Mouse (Mus musculus) heart, embryonic 11.5 days (tissue): ENCODE measurements around the gene Eme1. TPM values are rescaled to one million over a fixed set of nuclear protein-coding genes. Genes with fewer than 3 reads are reported as not detected.

Experiments used
- ATAC-seq: fragments of 200-750 bp; cut with Nextera tagmentation; replicated peaks from 2 replicates; pipeline ENCODE4 v1.8.0; 2017; ENCODE audit warnings: moderate library complexity; ENCODE audit not compliant: insufficient number of reproducible peaks, low FRiP score, low TSS enrichment
- H3K27ac ChIP-seq: fragments of 300-500 bp; sonication (generic); 2 replicates; pipeline ENCODE4 v1.5.1; 2014; ENCODE audit warnings: mild to moderate bottlenecking, low read depth, low read length
- H3K27me3 ChIP-seq: fragments of 300-500 bp; sonication (generic); 2 replicates; pipeline ENCODE4 v1.6.1; 2014; ENCODE audit warnings: mild to moderate bottlenecking, low read length, mixed read lengths; ENCODE audit not compliant: control insufficient read depth, insufficient read depth
- H3K36me3 ChIP-seq: fragments of 300-500 bp; sonication (generic); 2 replicates; pipeline ENCODE4 v1.6.1; 2014; ENCODE audit warnings: mild to moderate bottlenecking, low read length, moderate library complexity, mixed read lengths; ENCODE audit not compliant: control insufficient read depth, insufficient read depth
- H3K4me1 ChIP-seq: fragments of 300-500 bp; sonication (generic); 2 replicates; pipeline ENCODE4 v1.6.1; 2014; ENCODE audit warnings: low read length; ENCODE audit not compliant: control insufficient read depth, insufficient read depth
- H3K4me2 ChIP-seq: fragments of 300-500 bp; sonication (generic); 2 replicates; pipeline ENCODE4 v1.6.1; 2014; ENCODE audit warnings: mild to moderate bottlenecking, moderate library complexity
- H3K4me3 ChIP-seq: fragments of 300-500 bp; sonication (generic); 2 replicates; pipeline ENCODE4 v1.5.1; 2014; ENCODE audit warnings: low read depth, low read length
- H3K9ac ChIP-seq: fragments of 300-500 bp; sonication (generic); 2 replicates; pipeline ENCODE4 v1.6.1; 2014; ENCODE audit warnings: mild to moderate bottlenecking, low read depth, low read length, moderate library complexity
- H3K9me3 ChIP-seq: fragments of 300-500 bp; sonication (generic); replicated peaks from 2 replicates; pipeline ENCODE4 v1.6.1; 2016; ENCODE audit warnings: low read length; ENCODE audit not compliant: control insufficient read depth
- WGBS: fragments of 180-500 bp; shearing (Covaris S2); extraction: QIAGEN DNeasy Blood & Tissue Kit; methylation state at CpG from one replicate; pipeline ENCODE4 v1.1.7; 2014; ENCODE audit not compliant: insufficient replicate concordance; 5-methylcytosine and 5-hydroxymethylcytosine counted together
- polyA plus RNA-seq: library from polyadenylated mRNA; unstranded; fragments of >200 nt; fragmentation: Nextera tagmentation; extraction: Ambion mirVana; gene quantifications from 2 replicates; pipeline ENCODE4 v1.2.1, GENCODE M21; 2014

The Eme1 gene
- polyA plus RNA-seq, 1 experiment from 2014 or later: 17.9 TPM

GRCm38 (mm10) chr11:94597319-94597718 lies 56.4 kb downstream of the Eme1 start:
- no peak overlapping the region for H3K4me2 ChIP-seq

GRCm38 (mm10) chr11:94596311-94596852 lies 57.4 kb downstream of the Eme1 start:
- H3K9ac ChIP-seq: no peak overlapping the region
- 68% methylated on average over 7 of the region's 7 CpGs for WGBS
- H3K9me3 ChIP-seq: no peaks in the 10 kb centered on the region
- no peaks in the 10 kb centered on the region for H3K36me3 ChIP-seq
- H3K27me3 ChIP-seq: no peaks in the 10 kb centered on the region
- H3K4me3 ChIP-seq: no peak overlapping the region
- ATAC-seq: no peak
- H3K4me2 ChIP-seq: no peak overlapping the region
- no peak overlapping the region for H3K27ac ChIP-seq
- H3K4me1 ChIP-seq: peaks cover 9% of the 10 kb centered on the region; the same call in 1 of the 2 replicates

More at GRCm38 (mm10) chr11:94597319-94597718, 56.4 kb downstream of the Eme1 start:
- H3K9ac ChIP-seq: no peak overlapping the region
- no peaks in the 10 kb centered on the region for H3K36me3 ChIP-seq
- no peaks in the 10 kb centered on the region for H3K27me3 ChIP-seq
- no peak overlapping the region for H3K27ac ChIP-seq
- H3K4me1 ChIP-seq: peaks cover 8% of the 10 kb centered on the region; the same call in 1 of the 2 replicates
- WGBS: 89% methylated on average over 4 of the region's 4 CpGs
- ATAC-seq: no peak
- no peak overlapping the region for H3K4me3 ChIP-seq
- H3K9me3 ChIP-seq: no peaks in the 10 kb centered on the region

Other genes with a start within 250 kb of the Eme1 start
- gene Cacna1g, start 179.8 kb downstream of the Eme1 start, polyA plus RNA-seq: 2.7 and 4.3 TPM in 2 replicates
- gene Spata20, start 167.8 kb downstream of the Eme1 start, polyA plus RNA-seq: 0.15 TPM in 1 of 2 replicates, not detected in the other
- gene Epn3, start 154.0 kb downstream of the Eme1 start, polyA plus RNA-seq: 8.2 and 9.1 TPM in 2 replicates
- gene Mycbpap, start 132.2 kb downstream of the Eme1 start, polyA plus RNA-seq: 9.1 and 9.9 TPM in 2 replicates
- 2.6 and 4.6 TPM in 2 replicates for gene Rsad1, start 104.7 kb downstream of the Eme1 start, polyA plus RNA-seq
- 0.21 TPM in 1 of 2 replicates, not detected in the other for gene Chad, start 88.9 kb downstream of the Eme1 start, polyA plus RNA-seq
- 4.3 and 4.7 TPM in 2 replicates for gene Acsf2, start 52.1 kb downstream of the Eme1 start, polyA plus RNA-seq
- 137 and 170 TPM in 2 replicates for gene Lrrc59, start 24.2 kb downstream of the Eme1 start, polyA plus RNA-seq
- gene Mrpl27, start 197 bp downstream of the Eme1 start, polyA plus RNA-seq: 128 and 136 TPM in 2 replicates
- 9.0 and 11.9 TPM in 2 replicates for gene Xylt2, start 23.6 kb upstream of the Eme1 start, polyA plus RNA-seq
- gene Gm11541, start 50.5 kb upstream of the Eme1 start, polyA plus RNA-seq: not detected in 2 replicates
- 0.13 TPM in 1 of 2 replicates, not detected in the other for gene Cdc34b, start 87.8 kb upstream of the Eme1 start, polyA plus RNA-seq
- gene Tmem92, start 128.7 kb upstream of the Eme1 start, polyA plus RNA-seq: not detected in 2 replicates